Mouse (Mus musculus) thymus, postnatal 14 days (tissue): ENCODE results near the gene Myh3.

ENCODE experiments used
- DNase-seq: peaks from one replicate; pipeline ENCODE4 v3.0.0; 2021

Gene Myh3

DNA sequence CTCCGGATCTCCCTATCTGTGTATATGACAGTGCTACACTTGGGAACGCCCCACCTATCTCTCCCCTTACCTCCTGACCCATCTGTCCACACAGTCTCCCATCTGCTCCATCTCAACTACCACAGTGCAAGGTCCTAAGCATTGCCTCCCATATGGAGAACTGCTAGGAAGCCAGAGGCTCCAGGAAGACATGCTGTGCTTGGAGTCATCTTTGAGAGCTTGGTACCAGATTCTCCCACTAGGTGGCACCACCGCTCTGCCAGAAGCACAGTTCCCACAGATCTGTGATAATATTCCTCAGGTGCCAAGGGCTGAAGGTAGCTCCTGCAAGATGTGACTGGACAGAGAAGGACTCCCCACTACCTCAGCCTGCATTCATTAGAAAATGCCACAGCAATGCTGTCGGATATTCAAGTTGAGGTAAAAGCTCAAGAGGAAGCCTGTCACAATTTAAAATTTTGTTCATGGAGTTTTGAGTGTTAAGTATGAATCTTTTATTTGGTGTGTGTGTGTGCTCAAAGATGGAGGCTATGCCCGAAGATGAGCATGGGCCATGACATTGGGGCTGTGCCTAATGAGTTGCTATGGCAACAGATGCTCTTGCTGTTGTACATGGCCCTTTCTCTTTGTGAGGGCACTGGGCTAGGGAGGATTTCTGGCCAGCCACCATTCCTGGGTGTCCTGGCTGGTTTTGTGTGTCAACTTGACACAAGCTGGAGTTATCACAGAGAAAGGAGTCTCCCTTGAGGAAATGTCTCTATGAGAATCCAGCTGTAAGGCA is 32.3 kb downstream of the Myh3 start:
- peak; percentile 44 for DNase-seq

DNA sequence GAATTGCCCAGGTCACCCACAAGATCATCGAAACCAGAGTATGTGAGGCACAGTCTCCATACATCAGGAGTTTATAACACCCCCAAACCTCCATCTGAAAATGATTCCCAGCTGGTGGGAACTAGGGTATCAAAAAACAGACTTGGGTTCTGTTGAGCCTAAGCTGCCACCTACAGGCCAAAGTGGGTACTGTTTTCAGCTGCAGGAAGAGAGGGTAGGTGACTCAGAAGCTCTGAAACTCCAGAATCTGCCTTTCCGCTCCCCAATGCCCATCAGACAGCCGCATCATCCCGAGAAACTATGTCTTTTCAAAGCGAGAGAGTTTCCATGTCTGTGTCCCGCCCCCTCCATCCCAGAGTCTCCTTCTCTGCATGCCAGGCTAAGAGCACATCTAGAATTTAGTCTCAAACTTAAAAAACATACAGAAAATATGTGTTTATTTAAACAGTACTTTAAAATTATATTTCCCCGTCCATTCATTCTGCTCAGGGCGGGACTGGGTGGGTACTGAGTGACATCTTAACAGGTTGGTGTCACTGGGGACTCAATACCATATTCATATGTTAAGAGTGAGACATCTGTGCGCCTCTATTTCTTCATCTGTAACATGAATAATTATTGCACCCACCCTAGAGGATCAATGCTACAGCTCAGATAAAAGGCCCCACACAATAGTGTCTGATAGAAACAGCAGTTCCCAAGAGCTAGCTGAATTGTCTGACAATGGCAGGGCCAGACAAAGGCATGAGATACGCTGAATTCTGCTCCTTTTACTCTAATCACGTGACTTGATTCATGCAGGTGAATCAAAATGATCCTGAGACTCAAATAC is 34.1 kb downstream of the Myh3 start:
- peak; percentile 60 for DNase-seq

DNA sequence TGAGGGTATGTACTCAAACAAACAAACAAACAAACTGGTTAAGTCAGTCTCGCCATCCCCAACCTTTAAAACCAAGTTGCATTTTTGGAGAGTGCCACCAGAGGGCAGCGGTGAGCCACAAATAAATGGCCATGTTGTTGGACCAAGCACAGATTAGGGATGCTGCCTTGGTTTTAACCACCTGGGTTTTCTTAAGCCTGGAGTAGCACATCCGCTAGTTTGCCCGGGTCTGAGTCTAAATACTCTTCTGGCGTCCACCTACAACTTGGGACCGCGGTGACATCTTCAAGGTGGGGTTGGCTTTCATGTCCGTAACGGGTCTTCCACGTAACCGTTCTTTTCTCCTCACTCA is 34.7 kb downstream of the Myh3 start:
- DNase-seq = peak; percentile 45

DNA sequence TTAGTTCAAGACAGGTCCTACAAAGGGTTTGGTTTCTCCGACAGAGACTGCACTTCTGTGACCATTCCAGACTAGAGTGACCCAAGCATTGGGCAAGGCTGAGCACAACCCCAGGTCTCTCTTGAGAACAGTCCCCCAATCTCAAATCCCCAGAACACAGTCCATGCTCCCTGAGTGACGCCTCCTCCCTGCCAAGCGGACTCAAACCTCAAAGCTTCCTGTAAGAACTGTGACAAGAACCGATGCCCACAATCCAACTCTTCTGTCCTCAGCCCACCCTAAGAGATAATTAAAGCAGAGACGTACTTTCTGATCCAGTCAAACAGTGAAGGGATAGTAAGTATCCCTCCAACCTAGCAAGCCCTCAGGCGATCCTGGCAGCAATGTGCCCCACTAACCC is 35.3 kb downstream of the Myh3 start:
- DNase-seq = no peak

DNA sequence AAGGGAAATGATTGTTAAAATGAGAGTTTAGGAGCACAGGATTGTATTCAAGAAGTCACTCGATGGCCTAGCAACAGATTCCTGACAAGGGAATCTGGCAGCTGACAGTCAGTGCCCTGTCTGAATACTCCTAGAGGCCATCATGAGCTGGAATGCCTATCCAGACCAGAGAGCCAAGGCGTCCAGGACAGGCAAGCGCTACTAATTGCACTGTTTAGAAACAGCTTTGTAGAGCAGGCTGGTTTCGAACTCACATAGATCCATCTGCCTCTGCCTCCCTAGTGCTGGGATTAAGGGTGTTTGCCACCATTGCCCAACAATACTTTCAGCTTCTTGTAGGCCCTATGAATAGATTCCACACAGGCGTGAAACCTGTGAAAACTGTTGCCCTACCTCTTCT is 36.2 kb downstream of the Myh3 start:
- DNase-seq = no peak

DNA sequence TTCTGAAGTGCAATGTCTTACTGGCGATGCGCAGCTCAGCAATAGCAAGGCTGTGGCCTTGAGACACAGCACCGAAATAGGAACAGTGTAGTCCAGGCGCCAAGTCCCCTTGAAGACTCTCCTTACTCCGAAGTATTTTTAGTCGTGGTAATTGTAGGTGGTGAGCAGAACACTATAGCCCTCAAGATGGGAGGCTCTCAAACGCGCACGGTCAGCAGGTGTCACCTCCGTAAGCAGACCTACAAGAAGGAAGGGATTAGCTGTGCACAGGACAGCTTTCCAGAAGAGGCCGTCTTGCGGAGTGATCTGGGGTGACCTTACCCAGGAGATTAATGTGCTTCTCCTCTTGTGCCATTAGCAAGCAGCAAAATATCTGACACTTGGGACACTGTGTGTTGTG is 36.8 kb downstream of the Myh3 start:
- no peak for DNase-seq

DNA sequence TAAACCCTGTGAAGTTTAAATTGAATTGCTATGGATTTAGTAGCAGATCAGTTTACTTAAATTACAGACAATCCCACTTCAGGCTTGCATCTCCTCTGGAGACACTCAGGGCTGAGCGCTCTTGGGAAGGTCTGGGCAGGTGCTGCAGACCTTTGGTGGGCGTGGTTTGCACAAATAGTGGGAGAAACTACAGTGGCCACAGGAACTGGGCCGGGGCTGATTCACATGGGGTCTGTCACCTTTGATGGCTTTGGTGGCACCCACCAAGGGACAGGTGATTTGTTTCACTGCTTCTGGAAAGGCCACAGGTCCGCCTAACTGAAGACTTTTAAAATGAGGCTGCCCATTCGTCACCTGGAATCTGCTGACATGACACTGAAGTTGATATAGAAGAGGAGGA is 38.6 kb downstream of the Myh3 start:
- no peak for DNase-seq

DNA sequence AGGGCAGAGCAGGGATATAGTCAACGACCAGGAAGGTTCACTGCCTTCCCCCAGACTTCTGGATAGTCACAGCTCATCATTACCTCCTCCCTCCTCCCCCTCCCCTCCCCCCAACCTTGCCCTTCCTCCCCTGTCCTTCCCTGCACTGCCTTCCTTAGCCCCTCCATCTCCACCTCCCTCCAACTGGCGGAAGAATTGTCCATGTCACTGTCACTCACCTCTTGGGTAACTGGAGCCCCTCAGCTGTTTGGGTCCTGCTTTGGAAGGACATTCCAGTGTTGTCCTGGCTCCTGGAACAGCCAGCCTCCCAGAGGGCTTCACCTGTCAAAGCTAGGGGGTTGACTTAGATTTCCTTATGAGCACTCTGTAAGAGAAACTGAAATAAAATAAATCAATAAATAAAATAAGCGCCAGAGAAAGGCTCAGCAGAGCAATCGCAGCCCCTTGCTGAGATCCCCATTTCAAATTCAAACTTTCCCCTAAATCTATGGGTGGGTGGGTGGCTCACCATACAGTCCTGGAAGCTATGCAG is 41.5 kb downstream of the Myh3 start:
- no peak for DNase-seq

DNA sequence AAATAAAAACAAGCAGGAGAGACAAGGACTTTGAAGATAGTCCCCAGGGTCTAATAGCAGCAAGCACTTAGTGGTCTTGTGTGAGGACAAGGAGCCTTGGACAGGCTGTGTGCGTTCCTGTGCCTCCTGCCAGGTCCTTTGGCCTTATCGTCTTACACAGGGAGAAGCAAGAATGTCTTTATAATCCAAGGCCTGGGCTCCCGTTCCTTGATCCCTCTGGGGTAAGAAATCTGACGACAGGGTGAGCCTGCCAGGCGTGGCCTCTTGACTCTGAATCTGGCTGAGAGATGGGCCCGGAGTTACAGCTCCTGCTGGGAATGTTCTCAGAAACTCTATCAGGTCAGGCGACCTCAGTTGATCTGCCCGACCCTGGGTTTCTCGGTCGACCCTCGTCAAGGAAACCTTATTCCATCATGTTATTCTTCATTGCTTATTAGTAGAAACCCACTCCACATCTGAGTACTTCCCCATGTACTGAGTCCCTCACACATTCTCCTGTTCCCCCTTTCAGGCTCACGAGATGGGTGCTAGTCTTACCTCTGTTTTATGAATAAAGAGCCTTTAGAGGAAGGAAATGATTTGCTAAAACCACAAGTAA is 42.7 kb downstream of the Myh3 start:
- DNase-seq = no peak

DNA sequence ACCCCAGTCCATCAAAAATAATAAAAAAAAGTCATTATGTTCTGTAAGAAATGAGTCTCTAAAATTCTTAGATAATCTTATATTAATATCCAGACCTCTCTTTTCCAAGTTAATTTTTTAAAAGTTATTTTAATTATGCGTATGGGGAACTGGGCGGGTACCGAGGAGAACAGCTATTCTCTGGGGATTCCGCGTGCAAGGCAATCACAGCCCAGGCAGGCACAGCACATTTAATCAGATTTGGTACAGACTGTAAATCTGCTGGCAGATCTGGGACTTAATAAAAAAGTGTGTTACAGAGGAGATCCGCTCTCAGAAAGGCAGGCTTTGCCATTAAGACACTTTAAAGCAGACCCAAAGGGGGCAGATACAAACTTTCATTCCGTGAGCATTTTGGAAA is 46.8 kb downstream of the Myh3 start:
- DNase-seq = no peak

DNA sequence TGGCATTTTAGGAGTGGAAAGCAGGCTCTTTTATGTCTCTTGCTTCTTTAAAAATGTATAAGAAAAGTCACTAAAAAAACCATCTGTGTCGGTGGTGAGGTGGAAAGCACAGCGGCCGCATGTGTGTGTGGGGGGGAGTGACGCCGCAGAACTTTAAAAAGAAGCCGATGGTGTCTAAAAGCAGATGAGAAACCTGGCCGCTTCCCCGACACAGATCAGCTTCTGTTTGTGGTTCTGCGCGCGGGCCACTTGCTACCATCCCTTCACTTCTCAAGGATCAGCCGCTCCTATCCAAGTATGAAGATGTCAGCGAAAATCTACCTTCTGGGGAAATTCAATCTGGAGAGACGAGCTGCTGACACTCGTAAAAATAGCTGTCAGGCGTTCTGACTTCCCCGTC is 47.3 kb downstream of the Myh3 start:
- no peak for DNase-seq

DNA sequence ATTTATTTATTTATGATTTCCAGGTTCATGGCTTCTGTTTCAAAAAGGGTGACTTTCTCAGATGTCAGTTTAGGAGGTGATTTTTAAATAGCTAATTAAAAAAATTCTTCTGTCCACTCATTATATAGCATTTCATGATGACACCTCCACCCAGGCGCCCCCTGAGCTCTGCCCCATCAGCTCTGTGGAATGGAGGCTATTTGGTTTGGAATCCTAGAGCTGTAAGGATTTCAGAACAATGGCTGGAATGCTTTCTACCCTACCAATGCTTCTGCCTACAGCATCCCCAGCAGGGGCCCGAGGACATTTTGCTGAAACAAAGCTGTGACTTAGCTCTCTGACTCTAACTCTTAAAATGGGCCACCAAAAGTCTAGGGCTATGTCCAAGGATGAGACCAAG is 55.4 kb downstream of the Myh3 start:
- DNase-seq = no peak

DNA sequence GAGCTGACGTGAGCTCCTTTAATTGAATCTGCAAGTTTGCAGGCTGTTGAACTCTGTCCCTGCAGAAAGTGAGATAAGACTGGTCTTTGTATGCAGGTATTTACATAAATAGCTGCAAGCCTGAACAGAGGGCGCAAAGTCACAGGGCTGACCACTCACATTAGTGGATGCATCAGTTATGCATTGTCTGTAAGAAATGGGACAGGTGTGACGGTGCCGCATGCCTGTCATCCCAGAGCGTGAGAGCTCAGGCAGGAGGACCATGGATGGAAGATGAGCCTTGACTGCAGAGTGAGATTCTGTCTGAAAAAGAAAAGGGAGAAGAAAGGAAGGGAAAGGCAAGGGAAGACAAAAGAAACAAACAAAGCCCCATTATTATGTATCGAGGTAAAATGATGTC is 56.6 kb downstream of the Myh3 start:
- no peak for DNase-seq

DNA sequence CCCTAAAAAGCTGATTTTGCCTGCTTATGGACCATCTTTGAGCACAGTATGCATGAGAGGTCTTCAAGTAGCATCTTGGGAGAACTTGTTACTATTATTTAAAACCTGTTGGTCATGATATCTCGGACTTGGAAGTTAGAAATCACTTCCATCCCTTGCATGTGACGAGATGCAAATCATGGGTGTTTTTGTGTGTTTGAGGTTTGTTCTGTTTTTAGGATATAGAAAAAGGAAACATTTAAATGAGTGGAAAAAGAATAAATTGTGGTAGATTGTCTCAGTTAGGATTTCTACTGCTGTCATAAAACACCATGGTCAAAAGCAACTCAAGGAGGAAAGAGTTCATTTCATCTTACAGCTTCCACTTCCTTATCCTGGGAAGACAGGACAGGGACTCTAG is 57.4 kb downstream of the Myh3 start:
- no peak for DNase-seq

DNA sequence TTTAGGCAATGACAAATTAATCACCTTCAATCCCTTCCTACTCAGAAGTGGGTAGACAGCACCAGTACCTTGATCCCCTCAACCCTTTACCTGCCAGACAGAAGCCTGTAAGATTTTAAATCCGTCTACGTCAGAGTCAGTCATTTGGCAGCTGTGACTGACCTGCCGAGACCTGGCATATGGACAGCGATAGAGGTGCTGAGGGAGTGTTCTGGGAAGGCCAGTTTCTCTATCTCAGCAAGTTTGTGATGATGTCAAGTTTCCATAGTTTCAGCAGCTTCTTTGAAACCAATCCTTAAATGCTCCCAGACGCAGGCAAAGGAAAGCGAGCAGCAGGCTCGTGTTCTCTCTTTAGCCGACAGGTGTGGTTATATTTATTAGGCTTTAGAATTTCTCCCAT is 61.5 kb downstream of the Myh3 start:
- no peak for DNase-seq

DNA sequence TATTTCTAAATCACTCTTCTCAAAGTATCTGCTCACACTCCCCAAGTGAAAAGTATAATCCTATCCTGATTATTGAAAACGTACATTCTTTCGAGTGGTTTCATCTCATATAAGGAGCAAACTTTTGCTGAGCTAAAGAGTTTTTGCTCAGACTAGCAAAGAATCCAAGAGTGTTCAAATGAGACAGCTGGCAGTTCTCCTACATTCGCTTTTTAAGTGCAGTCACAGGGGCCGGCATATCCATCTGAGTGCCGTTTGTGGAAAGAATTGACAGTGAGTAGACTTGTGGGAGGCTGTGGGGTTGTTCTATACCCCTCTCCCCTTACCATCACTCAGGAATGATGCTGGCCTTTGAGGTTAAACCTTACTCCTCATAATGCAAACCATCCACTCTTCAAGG is 62.1 kb downstream of the Myh3 start:
- DNase-seq = no peak

DNA sequence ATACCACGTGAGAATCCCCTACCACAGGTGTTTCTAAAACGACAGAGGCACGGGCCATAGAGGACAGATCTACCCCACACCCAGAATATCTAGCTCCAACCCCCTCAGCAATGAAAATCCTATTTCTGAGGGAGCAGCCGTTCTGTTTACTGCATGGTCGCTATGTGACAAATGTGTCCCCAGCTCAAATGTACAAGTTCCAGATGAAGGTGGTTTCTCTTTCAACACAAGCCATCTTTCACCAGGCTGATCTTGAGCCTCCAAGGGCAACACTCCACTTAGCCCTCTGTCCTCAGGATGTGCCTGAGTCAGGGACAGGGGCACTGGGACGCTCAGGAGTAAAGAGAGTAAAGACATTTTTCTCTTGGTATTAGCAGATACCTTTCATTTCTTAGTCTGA is 62.9 kb downstream of the Myh3 start:
- no peak for DNase-seq

DNA sequence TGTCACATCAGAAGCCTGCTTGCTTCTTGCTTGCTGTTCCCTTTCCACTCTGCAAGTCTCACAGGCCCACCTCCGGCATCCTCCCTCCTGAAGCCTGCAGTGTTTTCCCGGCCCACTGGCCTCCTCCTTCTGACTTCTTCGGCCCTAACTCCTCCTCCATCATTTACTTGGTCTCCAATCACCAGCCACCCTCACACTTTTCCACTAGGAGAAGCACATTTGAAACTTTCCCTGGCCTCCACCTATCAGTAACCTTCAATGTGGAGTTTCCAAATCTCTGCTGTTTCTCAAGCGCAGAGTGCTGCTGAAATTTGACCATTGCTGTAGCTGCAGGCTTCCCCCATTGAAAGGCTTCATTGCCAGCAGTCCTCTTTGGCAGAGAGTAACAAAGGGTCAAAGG is 63.9 kb downstream of the Myh3 start:
- no peak for DNase-seq

DNA sequence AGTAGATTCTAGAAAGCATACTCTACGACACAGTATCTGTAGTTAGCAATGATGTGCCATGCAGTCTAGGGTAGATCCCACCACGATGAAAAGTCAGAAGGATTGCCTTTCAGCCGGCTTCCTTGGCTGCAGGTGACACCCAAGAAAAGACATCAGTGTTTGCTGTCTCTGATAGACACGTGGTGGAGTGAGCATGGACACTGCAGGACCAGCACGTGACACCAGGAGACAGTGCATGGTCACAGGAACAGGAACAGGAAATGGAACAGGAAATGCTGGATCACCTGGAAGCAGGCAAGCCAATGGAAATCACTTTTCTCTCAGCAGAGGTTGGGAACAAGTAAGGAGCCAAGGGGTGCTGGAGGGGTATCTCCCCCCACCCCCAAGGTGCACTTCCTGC is 65.0 kb downstream of the Myh3 start:
- no peak for DNase-seq

DNA sequence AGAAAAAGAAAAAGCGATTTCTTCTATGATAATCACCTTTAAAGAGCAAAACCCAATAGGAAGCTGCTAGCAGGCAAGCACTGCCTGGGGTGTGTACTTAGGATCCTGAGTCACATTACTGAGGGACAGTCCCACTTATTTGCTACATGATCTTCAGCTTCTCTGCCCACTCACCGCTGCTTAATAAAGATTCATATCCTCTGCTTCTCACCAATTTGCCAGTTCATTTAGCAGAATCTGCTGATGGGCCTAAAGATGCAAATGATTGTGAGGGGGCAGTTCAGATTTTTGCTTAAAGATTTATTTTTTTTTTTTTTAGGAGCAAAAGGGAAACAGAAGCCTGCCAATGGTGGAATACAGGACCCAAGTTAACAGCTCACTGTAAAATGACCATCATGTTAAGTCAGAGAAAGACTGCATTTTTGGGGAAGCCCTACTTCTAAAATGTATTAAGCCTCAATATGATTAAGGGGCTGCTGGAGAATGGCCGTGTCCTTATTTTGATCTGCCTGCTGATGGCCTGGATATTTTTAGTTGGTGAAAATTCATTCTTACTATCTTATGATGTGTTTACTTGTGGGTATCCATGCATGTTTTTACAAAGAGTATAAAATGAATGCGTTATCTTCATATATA is 65.9 kb downstream of the Myh3 start:
- no peak for DNase-seq

DNA sequence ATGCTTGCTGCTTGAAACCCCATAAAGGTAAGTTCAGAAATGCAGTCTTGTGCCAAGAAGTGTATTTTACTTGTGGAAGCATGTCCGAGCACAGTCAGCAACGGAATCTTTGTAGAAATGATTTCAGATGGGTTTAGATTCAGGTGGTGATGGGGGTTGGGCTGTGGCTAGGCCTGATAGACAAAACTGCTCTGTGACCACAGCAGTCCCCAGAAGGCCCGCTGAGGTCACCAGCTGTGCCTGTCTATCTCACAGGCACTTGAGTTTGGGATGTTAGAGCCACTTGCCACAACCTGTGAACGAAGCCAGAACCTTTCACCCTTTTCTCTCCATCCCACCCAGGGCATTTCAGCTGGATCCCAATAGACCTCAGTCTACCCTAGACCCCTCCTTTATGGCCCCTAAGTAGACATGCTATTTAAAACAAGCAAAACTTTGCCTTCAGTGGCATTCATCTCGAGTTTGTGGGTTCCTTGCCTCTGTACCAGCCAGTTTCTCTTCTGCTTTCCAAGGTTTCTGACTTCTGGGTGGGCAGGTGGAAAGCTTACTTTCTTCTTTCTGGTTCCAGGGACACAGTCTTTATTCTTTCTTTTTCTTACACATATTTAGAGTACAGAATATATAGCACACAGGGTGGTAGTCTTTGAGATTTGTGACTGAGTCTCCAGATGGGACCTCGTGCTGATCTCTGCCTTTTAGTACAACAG is 66.6 kb downstream of the Myh3 start:
- no peak for DNase-seq

DNA sequence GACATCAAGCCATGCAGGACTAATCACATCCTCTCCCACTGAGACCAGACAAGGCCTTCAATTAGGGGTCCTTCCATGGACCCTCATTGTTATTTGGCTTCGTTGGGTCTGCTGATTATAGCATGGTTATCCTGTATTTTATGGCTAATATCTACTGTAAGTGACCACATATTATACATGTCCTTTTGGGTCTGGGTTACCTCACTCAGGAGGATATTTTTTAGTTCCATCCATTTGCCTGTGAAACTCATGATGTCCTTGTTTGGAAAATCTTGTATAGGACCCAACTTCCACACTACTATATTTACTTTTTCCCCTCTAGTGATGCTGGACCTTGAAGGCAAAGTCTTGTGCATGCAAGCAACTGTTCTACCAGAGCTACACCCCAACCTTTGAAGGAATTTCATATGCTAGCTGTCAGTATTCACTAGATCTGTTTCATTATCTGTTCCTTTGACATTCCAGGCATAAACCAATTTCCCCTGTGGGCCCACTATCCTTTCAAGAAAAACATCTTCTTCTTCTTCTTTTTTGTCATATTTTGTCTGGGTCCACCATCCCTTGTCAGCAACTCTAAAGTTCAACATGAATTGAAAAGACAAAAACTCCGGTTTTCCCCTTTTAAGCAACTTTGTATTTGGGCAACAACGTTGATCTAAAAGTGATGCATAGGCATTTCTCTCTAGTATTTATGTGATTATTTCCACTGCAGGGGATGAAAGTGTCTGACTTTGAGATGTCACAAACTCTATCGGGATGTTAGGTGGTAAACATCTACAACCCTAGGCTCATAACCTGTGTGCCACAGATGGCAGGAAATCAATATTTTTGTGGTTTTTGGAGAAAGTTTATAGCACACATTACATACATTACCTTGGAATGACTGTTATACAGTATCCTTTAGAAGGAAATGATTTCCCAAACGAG is 67.6 kb downstream of the Myh3 start:
- no peak for DNase-seq
